Mouse (Mus musculus): ENCODE data around the gene Nacad.
A peak's percentile ranks its signal among the peaks of the same experiment; 100 is the strongest.

Gene Nacad

GRCm38 (mm10) chr11:6580065-6580750 is 25.6 kb downstream of the Nacad start:
- DNase-seq (ENCODE audit: low spot score), result no peak

DNA sequence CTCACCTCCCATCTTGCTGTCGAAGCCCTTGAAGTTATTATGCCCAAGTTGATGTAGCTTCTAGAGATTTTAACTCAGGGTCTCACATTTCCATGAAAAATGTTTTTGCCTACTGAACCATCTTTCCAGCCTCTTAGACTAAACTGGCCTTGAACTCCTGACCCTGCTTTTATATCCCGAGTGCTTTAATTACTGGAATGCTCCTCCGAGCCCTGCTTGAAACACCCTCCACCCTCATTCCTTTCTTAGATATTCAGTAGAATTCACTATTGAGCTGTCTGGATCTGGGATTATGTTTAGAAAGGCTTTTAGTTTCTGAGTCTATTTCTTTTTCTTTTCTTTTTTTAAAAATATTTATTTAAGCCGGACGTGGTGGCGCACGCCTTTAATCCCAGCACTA is 26.5 kb downstream of the Nacad start:
- no peak for DNase-seq (ENCODE audit: low spot score)

DNA sequence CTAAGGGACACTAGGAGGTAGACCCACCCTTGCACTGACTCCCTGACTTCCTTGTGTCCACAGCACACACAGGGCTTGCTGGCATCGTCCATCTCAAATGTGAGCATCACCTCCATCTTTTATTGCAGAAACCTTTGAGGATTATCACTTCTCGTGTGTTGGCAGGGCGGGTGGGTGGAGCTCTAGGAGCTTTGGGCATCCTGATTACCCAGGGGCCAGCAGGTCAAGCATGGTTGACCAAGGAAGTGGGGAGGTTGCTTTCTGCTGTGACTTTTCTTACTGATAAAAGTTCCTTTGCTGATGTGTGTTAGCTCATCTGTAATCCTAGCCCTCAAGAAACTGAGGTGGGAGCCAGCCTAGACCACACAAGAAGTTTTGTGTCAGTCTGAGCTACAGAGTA is 29.7 kb downstream of the Nacad start:
- DNase-seq (ENCODE audit: low spot score), result no peak

GRCm38 (mm10) chr11:6569410-6569777 is 36.5 kb downstream of the Nacad start:
- peak; percentile 32 for DNase-seq (ENCODE audit: low spot score)

DNA sequence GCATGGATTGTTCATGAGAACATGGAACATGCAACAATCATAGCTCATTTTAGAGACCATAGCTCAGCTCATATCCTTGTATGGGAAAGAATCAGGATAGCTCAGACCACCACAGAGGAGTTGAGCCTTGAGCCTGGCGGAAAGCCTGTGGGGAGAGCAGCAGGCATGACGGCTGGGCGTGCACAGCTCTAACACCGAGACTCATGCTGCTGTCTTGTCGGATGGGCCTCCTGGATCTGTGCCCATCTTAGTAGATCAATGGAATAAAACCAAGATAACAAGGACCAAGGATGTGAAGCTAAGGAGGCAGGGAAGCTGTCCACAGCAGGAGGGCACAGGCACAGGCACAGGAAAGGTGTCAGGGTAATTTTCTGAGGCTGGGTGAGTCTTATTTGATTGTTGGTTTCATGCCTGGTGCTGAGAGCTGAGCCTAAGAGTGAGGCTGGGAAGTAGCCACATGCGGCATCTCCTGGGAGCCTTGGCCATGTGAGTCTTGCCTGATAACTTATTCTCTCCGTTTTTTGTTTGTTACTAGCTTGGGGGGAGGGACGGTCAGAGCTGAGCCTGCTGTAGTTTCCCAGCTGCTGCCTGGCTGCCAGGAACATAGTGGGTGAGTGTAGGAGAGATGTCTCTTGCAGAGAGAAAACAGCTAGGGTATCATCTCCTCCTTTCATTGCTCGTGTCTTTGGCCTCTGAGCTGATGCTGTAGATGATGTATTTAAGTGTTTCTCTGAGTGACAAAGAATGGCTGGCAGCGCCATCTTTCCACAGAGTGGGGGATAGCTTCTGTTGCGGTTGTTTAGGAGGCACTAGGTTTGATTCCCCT is 37.1 kb downstream of the Nacad start:
- peak; percentile 36 for DNase-seq (ENCODE audit: low spot score)

DNA sequence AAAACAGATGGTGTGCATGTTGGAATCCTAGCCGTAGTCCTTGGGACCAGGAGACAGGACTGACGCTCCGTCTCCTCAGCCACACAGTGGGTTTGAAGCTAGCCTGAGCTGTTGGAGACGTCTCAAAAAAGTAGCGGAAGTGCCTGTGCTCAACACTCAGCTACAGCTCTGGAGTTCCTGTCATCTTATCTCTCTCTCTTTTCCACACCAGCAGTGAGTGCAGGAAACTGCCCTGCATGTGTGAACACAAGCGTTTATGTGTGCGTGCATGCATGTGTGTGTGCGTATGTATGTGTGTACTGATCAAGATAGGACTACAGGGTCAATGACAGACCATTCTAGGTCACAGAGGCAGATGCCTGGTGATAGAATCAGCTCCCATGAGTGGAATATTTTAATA is 37.9 kb downstream of the Nacad start:
- peak; percentile 73 for DNase-seq (ENCODE audit: low spot score)

DNA sequence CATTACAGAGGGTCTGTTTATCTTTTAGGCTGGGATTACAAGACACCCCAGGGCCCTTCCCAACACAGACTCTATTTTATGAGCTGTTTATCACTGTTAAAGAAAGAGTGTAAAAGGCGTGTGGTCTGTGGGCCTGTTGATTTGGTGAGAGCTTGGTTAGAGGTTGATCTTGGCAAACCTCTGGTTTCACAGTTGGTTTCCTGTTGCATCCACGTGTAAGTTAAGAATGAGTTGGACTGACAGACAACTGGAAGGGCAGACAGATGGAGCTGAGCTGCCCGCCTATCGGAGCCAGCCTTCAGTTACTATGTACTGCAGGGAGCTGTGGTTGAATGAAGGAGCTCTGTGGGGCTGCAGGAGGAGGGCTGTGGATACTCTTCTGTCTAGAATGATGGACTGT is 39.4 kb downstream of the Nacad start:
- DNase-seq (ENCODE audit: low spot score), result peak; percentile 39

DNA sequence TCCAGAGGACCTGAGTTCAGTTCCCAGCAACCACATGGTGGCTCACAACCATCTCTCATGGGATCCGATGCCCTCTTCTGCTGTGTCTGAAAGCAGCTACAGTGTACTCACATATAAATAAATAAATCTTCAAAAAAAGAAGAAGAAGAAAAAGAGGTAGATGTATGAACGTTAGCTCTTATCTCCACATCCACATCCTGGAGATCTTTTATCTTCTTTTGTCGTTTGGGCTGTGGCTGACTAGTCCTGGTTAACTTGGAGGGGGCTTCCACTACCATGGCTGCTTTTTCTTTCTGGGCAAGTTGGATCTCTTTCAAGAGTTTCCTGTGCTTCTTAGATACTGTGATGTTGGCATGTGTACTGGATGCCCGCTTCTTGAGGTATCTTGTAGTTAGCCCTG is 42.7 kb downstream of the Nacad start:
- peak; percentile 34 for DNase-seq (ENCODE audit: low spot score)

DNA sequence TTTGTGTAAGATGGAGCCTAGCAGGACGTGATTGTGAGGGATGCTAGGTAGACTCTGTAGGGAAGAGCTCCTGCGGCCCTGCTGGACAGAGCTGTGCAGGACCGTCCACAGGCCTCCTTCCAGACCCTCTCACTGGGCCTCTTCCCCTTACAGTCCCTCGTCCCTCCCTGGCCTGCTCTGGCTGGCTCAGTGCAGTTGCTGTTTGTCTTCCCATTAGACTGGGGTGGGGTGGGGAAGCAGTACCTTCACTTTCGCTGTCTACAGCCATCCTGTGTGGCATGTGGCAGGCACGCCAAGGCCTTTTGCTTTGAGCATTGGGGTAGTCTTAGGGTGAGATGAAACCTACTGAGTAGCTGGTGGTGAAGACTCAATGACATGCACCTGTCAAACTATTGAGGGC is 43.5 kb downstream of the Nacad start:
- DNase-seq (ENCODE audit: low spot score), result peak; percentile 55

GRCm38 (mm10) chr11:6561474-6561873 is 44.4 kb downstream of the Nacad start:
- DNase-seq (ENCODE audit: low spot score), result no peak

DNA sequence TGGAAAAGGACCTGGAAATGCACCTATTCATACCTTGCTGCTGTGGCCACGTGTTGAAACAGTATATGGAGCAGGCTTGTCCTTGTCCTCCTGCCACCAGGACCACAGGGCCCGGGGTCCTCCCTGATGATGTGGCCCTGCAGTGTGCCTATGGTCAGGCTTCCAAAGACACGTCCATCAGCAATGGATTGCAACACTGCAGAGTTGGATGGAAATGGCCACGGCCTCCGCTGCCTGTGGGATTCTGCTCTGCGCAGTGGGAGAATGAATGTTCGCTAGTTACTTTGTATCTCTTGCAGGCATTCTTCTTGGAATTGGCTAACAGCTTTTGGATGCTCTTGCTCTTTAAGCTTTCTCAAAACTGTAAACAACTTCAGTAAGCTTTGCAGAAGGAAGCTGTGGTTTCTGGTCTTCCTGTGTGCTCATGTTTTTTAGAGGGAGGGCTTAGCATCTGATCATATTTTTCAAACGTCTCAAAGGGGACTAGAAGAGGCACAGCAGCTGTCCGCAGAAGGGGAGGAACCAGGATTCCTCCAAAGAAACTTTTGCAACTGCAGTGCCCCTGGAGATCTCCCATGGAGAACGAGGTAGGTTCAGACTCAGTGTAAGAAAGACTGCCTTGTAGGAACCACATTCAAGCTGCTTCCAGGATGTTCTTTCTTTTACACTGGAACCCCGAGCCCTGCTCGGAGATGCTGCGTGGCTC is 45.0 kb downstream of the Nacad start:
- peak; percentile 74 for DNase-seq (ENCODE audit: low spot score)

GRCm38 (mm10) chr11:6559996-6560395 is 45.9 kb downstream of the Nacad start:
- peak; percentile 64 for DNase-seq (ENCODE audit: low spot score)

DNA sequence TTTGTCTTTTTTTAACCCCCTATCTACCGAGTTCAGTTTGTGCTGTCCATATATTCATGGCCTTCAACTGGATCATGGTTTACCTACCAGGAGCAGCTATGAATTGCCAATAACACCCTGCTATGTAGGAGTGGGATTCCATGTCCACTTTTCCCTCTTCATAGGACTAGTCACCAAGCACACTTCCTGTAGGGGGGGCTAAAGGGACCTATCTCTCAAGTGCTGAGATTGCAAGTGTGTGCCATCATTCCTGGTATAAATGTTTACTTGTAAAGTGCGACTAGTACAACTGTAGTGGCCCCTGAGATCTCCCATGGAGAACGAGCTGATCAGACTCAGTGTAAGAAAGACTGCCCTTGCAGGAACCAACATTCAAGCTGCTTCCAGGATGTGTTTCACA is 47.6 kb downstream of the Nacad start:
- DNase-seq (ENCODE audit: low spot score), result no peak

DNA sequence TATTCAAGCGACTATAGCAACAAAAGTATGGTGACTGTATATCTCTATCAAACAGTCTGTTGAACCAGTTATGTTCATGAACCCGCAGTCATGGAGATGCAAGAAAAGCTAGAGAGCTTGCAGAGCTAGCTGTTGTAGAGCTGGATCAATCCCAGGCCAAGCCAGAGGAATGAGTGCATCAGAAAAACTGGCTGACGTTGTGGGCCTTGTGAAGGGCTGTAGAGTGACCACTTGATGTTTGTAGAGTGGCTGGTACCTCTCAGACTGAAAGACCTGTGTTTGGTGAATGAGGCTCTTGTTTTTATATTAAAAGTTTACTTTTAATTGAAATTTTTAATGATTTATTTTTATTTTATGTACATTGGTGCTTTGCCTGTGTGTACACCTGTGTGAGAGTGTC is 55.7 kb downstream of the Nacad start:
- no peak for DNase-seq (ENCODE audit: low spot score)

- no peak for DNase-seq (ENCODE audit: low spot score)
Observed at GRCm38 (mm10) chr11:6549770-6550169, 56.1 kb downstream of the Nacad start.
